Mouse (Mus musculus): ENCODE results near the gene Gpm6b.

Gpm6b gene

DNA sequence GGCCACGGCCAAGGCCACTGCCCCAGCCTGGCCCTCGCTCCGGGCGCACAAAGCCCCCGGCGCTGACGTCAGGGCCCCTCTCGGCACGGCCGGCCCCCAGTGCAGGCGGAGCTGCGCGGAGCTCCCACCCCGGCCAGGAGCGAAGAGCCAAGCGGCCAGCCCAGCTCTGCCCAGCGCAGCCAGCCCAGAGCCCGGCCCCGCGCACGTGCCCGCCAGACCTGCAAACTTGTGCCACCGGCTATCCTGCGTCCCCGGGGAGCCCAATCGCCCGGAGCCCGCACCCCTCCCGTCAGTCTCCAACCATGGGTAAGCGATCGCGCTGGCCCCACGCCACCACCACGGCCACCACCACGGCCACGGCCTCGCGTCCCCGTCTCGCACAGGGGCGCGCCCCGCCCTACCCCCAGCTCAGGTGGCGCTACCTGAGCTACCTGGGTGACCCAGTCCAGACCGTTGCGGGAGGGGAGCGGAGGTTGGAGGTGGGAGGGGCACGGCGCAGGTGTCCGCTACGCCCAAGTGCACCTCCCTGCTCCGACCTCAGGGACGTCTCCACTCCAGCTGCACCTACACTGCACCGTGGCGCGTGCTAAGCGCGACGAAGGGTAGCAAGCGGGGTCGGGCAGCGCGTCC, at the start of gene Gpm6b:
Gene Gpm6b (plus strand): TSS at position 81 of the 630 bp plus-strand sequence.
- DNase-seq (ENCODE audit: extremely low read depth, insufficient read length, low spot score): no peak

GRCm38 (mm10) chrX:166196327-166196726, 42.4 kb upstream of the Gpm6b start:
- no peak for DNase-seq (ENCODE audit: extremely low read depth, insufficient read length, low spot score)

- DNase-seq (ENCODE audit: extremely low read depth, insufficient read length, low spot score): no peak
Observed at GRCm38 (mm10) chrX:166198266-166198665, 40.4 kb upstream of the Gpm6b start.

- DNase-seq (ENCODE audit: extremely low read depth, insufficient read length, low spot score): no peak
Observed at GRCm38 (mm10) chrX:166199812-166200211, 38.9 kb upstream of the Gpm6b start.

- DNase-seq (ENCODE audit: extremely low read depth, insufficient read length, low spot score): no peak
Observed at GRCm38 (mm10) chrX:166214576-166214975, 24.1 kb upstream of the Gpm6b start.

- no peak for DNase-seq (ENCODE audit: extremely low read depth, insufficient read length, low spot score)
Observed at GRCm38 (mm10) chrX:166216248-166216647, 22.5 kb upstream of the Gpm6b start.

DNA sequence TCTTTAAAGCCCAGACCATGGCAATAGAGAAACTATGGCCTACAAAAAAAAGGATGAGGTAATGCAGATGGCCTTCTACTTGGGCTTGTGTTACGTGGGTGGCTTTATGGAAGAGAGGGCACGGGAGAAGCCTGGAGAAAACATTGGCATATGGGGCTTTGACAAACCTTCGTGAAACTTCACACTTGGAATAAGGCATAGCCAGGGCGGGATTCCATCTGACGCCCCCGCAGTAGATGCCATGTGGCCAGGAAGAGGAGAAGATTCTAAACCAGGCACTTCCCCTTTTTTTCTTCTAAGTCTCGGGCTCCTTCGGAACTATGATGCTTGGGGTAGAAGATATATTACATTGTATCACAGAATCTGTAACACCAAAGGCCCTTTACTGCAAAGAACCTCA, 22.0 kb upstream of the Gpm6b start:
- DNase-seq (ENCODE audit: extremely low read depth, insufficient read length, low spot score): no peak

- DNase-seq (ENCODE audit: extremely low read depth, insufficient read length, low spot score): no peak
Observed at GRCm38 (mm10) chrX:166219331-166219730, 19.4 kb upstream of the Gpm6b start.

GRCm38 (mm10) chrX:166226856-166227255, 11.9 kb upstream of the Gpm6b start:
- no peak for DNase-seq (ENCODE audit: extremely low read depth, insufficient read length, low spot score)

GRCm38 (mm10) chrX:166229750-166230149, 9.0 kb upstream of the Gpm6b start:
- no peak for DNase-seq (ENCODE audit: extremely low read depth, insufficient read length, low spot score)

GRCm38 (mm10) chrX:166230515-166231267, 8.0 kb upstream of the Gpm6b start:
- DNase-seq (ENCODE audit: extremely low read depth, insufficient read length, low spot score): no peak

- peak; percentile 27 for DNase-seq (ENCODE audit: extremely low read depth, insufficient read length, low spot score)
Observed at GRCm38 (mm10) chrX:166236131-166236530, 2.6 kb upstream of the Gpm6b start.

DNA sequence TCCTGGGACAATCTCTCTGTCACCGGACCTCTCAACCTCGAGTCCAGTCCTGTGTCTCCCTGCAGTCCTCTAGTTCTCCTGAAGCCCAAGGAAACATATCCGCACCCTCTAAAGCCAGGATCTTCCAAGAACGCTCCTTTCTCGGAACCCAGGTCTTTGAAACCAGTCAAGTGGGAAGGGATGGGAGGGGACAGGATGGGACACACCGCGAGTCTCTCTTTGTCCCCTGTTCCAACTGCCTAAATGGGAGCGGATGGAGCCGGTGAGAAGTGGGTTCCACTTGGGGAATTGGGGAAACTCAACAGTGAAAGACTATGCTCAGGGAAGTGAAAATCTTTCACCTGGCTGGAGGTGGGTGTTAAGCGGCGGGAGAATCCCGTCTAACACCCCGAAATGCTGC, 809 bp downstream of the Gpm6b start:
- DNase-seq (ENCODE audit: extremely low read depth, insufficient read length, low spot score): no peak

GRCm38 (mm10) chrX:166240751-166241150, 2.0 kb downstream of the Gpm6b start:
- no peak for DNase-seq (ENCODE audit: extremely low read depth, insufficient read length, low spot score)

- no peak for DNase-seq (ENCODE audit: extremely low read depth, insufficient read length, low spot score)
Observed at GRCm38 (mm10) chrX:166243261-166243885, 4.7 kb downstream of the Gpm6b start.

DNA sequence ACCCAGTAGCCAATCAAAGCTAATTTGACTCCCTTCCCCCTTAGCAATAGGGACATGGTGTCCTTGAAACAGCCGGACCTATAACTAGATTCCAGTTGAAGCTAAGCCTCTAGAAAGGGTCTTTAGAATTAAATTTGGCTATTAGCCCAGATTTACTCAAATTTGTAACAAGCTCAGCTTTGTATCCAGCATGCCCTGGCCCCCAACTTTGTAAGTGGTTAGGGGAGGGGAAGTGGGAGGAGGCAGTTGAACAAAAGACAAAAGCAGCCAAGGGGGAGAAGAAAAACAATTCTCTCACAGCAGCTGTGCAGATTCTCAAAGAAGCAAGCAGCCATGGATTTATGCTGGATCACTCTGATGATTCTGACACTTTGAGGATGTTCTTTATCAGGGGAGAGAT, 32.8 kb downstream of the Gpm6b start:
- no peak for DNase-seq (ENCODE audit: extremely low read depth, insufficient read length, low spot score)

GRCm38 (mm10) chrX:166272646-166273045, 33.9 kb downstream of the Gpm6b start:
- DNase-seq (ENCODE audit: extremely low read depth, insufficient read length, low spot score): no peak

GRCm38 (mm10) chrX:166279861-166280260, 41.1 kb downstream of the Gpm6b start:
- no peak for DNase-seq (ENCODE audit: extremely low read depth, insufficient read length, low spot score)

- no peak for DNase-seq (ENCODE audit: extremely low read depth, insufficient read length, low spot score)
Observed at GRCm38 (mm10) chrX:166286760-166287483, 48.2 kb downstream of the Gpm6b start.

GRCm38 (mm10) chrX:166291266-166291665, 52.6 kb downstream of the Gpm6b start:
- DNase-seq (ENCODE audit: extremely low read depth, insufficient read length, low spot score): no peak

GRCm38 (mm10) chrX:166293465-166293864, 54.8 kb downstream of the Gpm6b start:
- no peak for DNase-seq (ENCODE audit: extremely low read depth, insufficient read length, low spot score)

Data from 3134 (cell line).